Mouse (Mus musculus) thymus, postnatal 10 days (tissue): ENCODE measurements around the gene Opalin.
A peak's percentile ranks its signal among the peaks of the same experiment; 100 is the strongest.

ENCODE experiments used
- DNase-seq, 2 experiments: peaks; one replicate each; pipeline ENCODE4 v3.0.0; 2021; ENCODE audit warnings: low spot score in 2 of 2

Opalin gene

DNA sequence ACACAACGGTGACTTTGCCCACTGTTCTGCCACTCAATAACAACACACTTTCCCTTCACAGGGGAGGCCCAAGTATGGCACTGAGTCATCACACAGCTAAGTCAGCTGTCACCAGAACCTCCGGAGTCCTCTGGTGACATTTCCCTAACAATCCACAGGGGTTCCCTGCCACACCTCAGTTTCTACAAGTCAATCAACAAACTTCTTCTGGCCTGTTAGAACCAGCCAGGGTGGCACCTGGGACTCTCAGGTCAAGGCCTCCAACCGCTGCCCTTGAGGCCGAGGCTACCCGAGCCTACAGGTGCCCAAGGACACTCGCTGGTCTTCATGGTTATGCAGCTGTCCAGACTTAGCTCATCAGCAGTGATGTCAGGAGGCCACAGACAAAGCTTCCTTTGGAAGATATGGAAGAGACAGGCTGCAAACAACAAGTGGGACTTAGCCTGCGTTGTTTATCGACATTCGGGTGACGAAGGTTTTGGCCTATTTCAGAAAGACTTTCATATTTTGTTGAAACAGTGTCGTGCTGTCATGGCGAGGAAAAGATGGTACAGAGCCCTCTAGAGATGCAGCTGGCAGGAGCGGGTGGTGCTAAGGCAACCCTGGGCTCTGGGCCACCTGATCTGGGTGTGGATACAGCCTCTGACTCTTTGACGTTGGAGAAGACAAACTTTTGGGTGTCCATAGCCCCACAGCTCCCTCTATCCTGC, 3.0 kb downstream of the Opalin start:
- no peak for DNase-seq

DNA sequence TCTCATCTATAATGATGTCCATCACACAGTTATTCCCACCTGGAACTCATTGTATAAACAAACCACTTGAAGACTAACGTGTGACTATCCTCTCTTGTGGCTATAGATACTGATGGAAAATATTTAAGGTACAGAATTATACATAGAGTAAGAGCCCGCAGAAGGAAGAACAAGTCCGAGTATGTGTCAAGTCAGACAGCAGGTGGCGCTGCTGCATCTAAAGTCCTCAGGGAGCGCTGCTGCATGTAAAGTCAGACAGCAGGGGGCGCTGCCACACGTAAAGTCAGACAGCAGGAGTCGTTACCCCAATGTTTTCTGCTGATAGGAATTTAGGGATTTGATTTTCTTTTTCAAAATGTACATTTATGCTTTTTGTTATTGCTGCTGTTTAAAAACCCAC, 5.4 kb downstream of the Opalin start:
- peak; percentile 72 to 96 for DNase-seq

DNA sequence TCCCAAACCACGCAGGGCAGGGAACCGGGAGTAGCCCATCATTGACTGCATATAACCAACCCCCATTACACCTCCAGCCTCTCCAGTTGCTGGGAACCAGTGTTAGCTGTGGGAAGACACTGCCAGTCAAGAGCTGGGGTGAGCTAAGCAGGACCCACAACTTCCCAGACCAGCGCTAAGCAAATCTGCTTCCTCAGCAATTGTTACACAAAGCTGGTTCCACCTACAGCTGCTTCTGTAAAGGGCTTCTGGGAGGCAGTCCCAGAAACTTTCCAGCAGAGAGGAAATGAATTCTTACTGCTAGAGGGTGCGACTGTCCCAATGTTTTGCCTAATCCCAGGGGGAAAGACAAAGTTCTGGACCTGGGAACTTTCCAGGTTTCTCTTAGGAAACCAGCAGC, 22.2 kb downstream of the Opalin start:
- DNase-seq = no peak

DNA sequence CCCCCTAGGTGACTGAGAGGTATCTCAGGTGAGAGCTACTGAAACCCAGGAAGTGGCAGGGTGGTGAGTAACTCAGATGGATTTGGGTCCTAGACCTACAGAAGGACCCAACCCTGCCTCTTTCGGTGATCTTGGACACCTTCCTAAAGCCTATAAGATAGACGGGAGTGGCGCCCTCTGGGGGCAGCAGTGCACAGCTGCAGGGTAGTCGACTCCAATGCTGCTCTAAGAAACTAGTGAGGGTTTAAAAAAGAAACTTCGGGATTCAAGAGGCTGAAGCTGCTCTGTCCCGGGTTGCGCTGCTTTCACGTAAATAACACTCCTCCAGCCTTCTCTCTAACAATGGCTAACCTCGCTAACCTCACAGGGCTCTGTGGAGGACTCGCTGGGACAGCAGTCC, 23.4 kb downstream of the Opalin start:
- peak; percentile 62 to 83 for DNase-seq

DNA sequence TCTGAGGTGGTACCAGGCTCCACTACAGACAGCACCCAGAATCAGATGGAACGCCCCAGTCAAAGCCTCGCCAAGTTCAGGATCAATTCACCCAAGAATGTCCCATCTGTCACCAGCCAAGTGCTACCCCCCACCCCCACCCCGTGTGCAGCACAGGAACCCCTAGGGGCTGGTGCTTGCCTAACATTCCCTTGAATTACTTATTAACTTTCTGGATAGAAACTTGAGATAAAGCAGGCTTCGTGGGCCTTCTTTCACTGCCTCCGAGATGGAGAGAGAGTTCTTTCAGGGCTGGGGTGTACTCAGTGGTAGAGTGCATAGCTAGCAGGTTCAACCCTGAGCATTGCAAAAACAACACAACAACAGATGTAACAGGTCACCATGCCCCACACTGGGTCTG, 24.7 kb downstream of the Opalin start:
- no peak for DNase-seq

DNA sequence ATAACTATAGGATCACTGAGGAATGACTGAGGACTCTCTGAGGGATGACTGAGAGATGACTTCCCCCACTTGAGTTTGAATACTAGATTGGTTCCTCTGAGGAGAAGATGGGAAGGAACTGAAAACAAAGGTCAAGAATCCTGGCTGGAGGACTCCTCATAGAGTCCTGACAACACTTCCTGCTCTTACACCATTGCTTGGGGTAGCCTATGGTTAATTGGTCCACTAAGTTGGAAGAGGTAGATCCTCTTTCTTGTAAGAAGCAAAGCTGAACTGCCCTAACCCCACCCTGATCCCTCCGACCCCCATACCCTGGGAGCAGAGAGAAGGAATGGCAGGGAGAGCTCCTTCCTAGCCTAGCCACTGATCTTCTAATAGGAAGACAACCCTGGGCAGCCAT, 25.2 kb downstream of the Opalin start:
- no peak for DNase-seq

DNA sequence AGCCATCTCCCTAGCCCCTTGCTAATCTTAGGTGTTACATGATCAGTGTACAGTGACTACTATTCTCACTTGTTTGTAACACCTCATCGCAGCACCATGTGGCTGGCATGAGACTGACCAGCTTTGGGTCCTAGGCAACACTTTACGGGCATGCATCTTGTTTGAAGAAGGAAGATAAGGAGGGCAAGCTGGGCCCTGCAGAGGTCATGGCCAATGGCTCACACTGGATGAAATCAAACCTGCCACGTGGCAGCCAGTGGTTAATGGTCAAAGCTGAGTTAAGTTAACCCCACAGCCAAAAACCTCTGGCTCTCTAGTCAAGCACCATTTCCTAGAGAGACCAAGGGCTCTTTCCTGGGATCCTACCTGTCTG, 28.7 kb downstream of the Opalin start:
- DNase-seq = no peak

DNA sequence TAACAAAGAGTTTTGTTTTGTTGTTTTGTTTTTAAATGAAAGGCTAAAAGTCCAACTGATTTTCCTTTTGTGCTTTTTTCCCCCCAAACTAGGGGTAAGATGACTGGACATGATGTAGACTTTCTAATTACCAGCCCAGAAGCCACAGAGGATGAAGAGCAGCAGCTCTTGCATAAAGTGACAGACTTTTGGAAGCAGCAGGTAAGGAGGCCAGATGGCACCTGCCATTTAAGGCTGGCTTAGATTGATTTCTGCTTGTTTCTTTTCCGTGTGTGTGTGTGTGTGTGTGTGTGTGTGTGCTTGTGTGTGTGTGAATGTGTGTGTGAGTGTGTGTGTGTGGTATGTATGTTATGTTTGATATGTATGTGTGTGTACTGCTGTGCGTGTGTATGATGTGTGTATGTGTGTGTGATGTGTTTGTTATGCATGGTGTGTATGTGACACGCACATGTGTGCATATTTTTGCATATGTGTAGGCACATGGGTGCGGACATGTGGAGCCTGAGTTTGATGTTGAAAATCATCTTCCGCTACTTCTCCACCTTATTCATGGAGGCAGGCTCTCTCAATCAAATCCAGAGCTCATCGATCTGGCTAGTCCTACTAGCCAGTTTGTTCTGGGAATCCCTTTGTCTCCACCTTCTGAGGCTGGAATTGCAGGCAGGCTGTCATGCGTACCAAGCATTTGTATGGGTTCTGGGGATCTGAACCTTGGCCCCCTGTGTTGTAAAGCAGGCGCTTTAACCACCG, 29.3 kb downstream of the Opalin start:
- no peak for DNase-seq

DNA sequence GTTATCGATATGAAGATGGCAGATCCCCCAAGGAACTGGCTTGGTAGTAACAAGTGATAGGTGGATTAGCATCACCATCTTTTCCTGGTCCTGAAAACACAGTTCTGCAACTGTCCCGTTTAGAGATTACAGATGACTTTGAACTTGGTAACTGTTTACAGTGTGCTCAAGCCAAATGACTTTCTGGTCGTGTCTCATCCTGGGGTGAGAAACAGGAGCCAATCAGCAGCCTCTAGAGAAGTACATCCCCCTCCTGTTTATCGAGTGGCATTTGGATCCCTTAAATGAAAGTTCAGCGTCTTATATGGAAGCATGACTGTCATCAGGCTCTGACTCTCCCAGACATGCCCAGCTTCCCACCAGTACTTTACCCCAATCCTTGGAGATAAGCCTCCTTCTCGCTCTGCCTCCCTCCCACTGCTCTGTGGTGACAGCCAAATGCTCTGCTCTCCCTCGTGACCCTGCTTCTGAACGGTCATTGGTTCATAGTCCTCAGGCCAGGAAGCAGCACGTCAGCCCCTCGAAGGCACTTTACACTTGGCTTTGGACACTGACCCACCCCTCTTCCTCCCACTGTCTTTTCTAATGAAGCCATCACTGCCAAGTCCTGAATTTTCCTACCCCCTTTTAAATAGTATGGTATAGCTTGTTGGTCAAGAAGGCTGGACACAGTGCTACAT, 31.7 kb downstream of the Opalin start:
- DNase-seq = no peak

DNA sequence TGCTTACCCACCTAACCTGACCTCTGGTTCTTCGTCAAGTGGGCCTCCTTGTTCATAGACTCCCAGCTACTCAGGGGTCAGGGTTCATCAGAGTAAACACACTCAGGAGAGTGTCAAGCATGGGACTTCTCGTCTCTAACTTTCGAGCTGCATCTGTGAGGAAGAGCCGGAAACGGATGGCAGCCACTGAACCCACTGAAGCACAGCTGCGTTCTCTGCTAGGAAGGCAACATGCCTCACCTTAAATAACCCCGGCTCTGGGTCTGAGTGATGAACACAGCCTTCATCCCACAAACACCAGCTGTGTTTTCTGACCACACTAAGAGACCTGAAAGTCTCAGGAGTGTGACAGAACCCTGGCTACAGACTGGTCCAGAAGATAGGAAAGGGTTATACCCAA, 37.8 kb downstream of the Opalin start:
- peak; percentile 79 to 80 for DNase-seq

DNA sequence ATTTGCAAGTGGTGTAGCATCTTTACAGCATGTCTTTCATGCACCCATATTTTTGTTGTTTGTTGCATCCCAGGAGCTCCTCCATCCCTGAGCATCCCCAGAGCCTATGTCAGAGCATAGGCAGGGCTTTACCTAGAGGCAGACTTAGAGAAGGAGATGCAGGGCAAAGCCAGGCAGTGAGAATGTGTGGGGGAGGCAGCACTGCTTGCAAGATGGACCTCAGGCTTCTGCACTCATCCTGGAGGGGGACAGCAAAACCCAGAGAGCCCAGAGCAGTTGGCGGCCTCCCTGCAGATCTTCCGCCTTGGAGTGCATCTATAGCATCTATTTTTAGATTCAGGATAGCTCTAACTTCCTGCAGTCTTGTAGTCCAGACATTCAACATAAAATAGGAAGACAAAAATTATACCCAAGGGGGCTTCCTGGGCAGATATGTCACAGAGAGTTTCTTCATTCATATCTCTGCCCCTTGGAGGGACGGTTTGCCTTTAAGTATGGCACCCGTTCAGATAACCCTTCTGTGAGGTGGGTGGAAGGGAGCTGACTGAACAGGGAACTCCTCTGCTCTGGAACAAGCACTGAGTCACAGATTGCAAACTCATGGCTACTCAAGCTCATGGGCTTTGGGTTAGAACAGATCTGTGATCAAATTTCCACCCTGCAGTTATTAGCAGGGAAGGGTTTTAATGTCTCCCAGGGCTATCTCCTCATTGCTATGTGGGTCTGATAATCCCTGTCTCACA, 40.9 kb downstream of the Opalin start:
- DNase-seq = no peak

DNA sequence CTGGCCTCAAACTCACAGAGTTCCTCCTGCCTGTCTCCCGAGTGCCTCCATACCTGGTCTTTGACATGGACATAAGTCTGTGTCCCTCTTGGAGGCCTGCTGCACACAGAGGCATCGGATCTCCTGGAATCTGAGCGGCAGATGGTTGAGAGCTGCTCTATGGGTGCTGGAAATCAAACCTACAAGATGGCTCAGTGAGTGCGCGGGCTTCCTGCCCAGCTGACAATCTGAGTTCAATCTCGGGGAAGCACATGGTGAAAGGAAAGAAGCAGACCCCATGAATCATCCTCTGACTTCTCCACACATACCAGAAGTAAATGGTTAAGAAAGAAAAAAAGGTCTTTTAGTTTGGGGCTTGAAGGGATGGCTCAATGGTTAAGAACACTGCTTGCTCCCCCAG, 45.0 kb downstream of the Opalin start:
- peak in 1 of 2 experiments; percentile 36 for DNase-seq

DNA sequence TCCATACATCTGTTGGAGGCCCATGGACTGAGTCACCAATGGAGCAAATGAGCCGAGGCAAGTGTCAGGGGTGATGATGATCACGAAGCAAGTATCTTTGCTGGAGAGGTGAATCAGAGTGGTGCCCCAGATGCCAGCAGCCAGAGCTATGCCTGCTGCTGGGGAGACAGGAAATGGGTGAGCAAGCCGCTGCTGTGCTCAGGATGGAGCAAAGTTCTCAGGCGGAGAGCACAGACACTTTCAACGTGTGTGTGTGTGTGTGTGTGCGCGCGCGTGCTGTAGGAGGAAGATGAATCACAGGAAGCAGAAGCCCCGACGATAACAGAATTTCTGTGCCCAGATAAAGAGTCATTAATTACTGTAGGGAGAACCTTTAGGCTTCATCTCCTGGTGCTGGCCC, 45.9 kb downstream of the Opalin start:
- peak; percentile 75 to 76 for DNase-seq

DNA sequence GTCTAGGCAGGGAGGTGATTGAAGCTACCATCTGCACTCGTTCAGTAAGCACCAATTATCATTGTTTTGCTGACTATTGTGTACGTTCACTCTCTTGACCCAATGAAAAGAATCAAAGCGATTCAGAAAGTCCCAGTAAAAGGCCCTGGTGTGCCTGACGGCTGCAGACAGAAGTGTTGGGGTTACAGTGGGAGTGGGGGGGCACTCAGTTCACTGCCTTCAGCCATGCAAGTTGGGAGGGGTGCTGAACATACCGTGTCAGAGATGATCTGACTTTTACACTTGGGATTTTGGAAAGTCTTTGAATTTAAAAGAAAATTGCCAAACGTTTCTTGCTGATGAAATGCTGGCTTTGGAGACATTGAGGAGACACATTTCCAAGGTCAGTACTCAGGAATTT, 46.8 kb downstream of the Opalin start:
- DNase-seq = peak in 1 of 2 experiments; percentile 66

DNA sequence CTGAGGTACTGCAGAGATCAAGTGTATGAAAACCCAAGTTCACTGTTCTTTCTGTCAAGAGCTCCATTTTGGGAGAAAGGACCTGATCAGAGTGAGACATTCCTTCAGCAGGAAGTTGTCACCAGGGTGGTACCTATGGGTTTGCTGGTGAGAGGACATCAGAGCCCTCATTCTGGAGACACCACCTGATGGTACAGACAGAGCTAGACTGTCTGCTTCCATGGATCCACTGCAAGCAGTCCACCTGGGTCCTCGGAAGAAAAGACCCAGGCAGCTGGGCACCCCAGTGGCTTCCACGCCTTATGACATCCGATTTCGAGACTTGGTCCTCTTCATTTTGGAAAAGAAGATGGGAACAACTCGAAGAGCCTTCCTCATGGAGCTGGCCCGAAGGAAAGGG, 47.7 kb downstream of the Opalin start, which contains the start of gene Dntt:
Dntt (plus strand) TSS at position 57 of the 400 bp plus-strand sequence.
- DNase-seq = peak; percentile 36 to 52

DNA sequence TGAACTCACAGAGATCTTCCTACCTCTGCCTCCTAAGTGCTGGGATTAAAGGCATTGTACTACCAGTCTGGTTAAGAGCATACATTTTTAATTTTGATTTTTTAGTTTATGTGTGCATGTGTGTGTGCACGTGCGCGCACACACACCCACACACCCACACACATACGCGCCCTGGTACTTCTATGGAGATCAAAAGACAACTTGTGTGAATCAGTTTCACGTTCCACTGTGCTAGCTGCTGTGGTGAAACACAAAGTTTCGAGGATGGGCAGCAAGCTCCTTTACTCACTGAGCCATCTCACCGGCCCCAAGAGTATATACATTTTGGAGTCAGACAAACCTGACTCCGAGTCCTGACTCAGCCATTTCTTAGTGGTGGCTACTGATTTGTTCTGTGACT, 49.3 kb downstream of the Opalin start:
- DNase-seq = peak; percentile 19 to 29

DNA sequence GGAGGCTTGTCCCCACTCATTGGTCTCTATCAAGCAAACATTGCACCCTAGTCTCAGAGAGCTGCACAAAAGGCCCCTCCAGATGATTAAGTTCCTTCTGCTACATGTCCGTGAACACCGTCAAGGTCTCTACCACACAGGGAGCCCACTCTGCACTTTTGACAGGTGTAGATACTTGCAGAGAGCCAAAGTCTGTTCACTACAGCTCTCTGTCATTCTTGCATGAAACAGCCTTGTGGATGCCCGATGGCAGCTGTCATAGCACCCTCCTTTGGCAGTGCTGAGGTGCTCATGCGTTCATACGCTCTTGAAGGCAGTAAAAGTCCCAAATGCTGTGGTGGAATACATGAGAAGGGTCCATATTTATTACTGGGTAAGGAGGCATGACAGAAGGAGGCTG, 49.9 kb downstream of the Opalin start:
- peak; percentile 54 to 66 for DNase-seq

DNA sequence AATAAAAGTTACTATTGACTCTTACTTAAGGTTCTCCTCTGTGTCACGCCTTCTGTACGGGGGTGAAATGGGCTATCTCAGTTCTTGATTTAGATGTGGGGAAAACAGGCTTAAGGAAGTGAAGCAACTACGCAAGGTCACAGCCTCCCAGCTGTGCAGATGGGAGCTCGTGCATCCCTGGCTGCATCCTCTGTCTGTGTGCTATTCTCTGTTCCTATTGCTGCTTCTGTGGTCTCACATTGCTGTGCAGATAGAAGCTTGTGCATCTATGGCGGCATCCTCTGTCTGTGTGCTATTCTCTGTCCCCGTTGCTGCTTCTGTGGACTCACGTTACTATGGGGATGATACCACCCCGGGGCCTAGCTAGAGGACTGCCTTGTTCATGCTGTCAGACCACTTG, 50.4 kb downstream of the Opalin start:
- DNase-seq = peak; percentile 31 to 32

DNA sequence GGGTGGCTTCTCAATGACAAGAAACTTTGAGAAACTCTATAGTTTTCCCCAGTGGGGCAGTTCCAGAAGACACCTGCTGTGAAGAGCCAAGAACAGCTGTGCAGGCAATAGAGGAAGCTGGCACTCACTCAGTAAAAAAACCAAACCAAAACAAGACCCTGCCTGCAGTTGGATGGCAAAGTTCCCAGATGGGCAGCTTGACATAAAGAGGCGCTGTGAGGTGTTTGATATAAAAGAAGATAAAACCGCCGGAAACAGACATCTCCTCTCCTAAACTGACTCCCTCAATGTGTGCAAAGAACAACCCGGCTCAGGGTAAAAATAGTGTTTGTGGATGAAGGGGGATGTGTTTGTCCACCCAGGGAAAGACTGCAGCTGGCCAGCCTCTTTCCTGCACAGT, 54.7 kb downstream of the Opalin start:
- peak; percentile 69 to 81 for DNase-seq

DNA sequence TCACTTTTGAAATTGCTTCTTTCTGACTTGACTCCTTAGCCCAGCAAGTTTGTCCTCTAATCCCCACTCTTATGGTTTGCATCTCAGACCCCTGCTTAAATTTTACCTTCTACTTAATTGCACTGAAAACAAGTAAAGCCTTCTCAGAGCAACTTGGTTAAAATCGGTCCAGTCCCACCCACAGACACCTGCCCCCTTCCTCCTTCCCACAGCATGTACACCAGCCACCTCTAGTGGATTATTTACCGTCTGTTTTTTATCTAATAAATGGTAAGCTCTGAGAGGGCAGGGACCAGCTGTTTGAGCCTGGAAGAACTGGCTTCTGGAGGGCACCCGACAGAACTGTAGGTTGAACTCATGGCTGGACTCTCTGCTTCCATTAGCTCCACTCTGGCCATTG, 56.4 kb downstream of the Opalin start:
- DNase-seq = peak in 1 of 2 experiments; percentile 26

DNA sequence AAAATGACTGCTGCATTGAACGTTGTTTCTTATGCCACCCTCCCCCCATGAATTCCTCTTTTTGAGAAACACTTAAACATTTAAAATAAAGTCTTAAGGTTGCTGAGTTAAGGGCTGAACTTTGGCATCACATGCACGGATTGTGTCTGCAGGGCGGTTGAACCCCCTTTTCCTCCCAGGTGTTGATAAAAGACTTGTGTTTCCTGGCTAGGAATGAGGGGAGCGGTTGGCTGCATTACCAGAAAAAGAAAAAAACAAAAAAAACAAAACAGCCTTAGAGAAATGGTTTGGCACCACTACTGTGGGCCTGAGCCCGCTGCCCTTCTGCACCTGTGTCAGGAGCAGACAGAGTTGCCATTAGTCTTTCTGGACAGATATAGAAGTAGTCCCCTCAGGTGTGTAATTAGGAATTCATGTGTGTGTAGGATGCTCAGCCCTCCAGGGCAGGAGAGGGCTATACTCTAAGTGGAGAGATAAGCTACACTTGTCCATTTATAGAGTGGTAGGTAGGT, 57.7 kb downstream of the Opalin start:
- DNase-seq = peak in 1 of 2 experiments; percentile 57
